Comparison of ENCODE assay signal across 9 mouse cellular contexts in the genomic region with DNA sequence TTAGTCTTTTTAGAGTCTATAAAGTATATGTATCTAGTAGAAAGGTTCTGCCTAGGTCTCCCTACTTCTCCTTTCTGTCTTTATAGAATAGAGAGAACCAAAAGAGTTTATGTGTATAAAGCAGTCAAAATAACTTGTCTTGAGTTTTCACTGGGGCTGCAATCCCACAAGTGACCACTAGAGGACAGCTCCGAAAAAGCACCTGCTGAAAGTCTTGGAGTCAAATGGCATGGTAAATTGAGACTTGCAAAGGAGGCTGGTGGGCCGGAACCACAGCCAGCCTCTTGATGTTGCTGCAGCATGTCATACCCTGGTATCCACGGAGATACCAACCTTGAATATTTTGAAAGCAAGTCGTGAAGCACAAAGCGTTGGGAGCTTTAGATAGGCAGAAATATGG. TPM values are rescaled to one million over a fixed set of nuclear protein-coding genes. Genes with fewer than 3 reads are reported as not detected.
A peak's percentile ranks its signal among the peaks of the same experiment; 100 is the strongest.
DNase-seq lines count a peak whose midpoint lies in the region; ATAC-seq and TF ChIP-seq lines count a peak whose summit lies in the region.
"Had no signal": no experiment of that assay in that cellular context is flagged by ENCODE, and none has a peak within 500 bp of the region (broad histone marks: within the 10 kb centered on the region; RNA-seq: fewer than 3 reads in every experiment).

No protein-coding gene starts in this region.

- no peak overlapping the region for H3K4me3 ChIP-seq in neural tube, embryonic 15.5 days (replicated peaks)
- no peak overlapping the region for H3K4me3 ChIP-seq in cortical plate, adult 2 months (ENCODE audit: insufficient read depth, low read length)
- H3K4me3 ChIP-seq: neural tube, embryonic 13.5 days had no signal

- H3K27me3 ChIP-seq in neural tube, embryonic 15.5 days (replicated peaks) = no peaks in the 10 kb centered on the region
- H3K27me3 ChIP-seq: neural tube, embryonic 13.5 days had no signal

- no peak overlapping the region for H3K27ac ChIP-seq in neural tube, embryonic 15.5 days (replicated peaks)
- H3K27ac ChIP-seq in cortical plate, adult 2 months (ENCODE audit: insufficient read depth, low read length) = no peak overlapping the region
- H3K27ac ChIP-seq: neural tube, embryonic 13.5 days had no signal

- no peak overlapping the region for H3K9ac ChIP-seq in neural tube, embryonic 15.5 days (replicated peaks)
- H3K9ac ChIP-seq: neural tube, embryonic 13.5 days had no signal

- no peak overlapping the region for H3K4me2 ChIP-seq in neural tube, embryonic 15.5 days
- H3K4me2 ChIP-seq: neural tube, embryonic 13.5 days had no signal

- peak; percentile 73 for TF ChIP-seq CTCF in cortical plate, adult 2 months (IDR thresholded peaks at IDR 0.05; ENCODE audit: extremely low read depth, insufficient read depth, low read length)

- no peaks in the 10 kb centered on the region for H3K36me3 ChIP-seq in neural tube, embryonic 15.5 days
- H3K36me3 ChIP-seq: neural tube, embryonic 13.5 days had no signal

- peak; percentile 65 for DNase-seq in neural tube, embryonic 10.5 days (ENCODE audit: extremely low spot score, low spot score)
- DNase-seq in ZHBTc4 (ENCODE audit: low read depth, low spot score) = peak; percentile 72
- peak; percentile 50 for DNase-seq in kidney, adult 9 months
- peak; percentile 65 for DNase-seq in lung, postnatal 10 days
- peak; percentile 11 to 65 for DNase-seq in spleen, adult 18-20 months

- peaks cover 5% of the 10 kb centered on the region; the same call in 1 of the 2 replicates for H3K4me1 ChIP-seq in neural tube, embryonic 15.5 days
- H3K4me1 ChIP-seq in cortical plate, adult 2 months (ENCODE audit: control insufficient read depth, insufficient read depth, low read length) = no peaks in the 10 kb centered on the region

- WGBS in neural tube, embryonic 15.5 days = 32% methylated on average over 5 of the region's 5 CpGs

- ATAC-seq in neural tube, embryonic 15.5 days (ENCODE audit: low FRiP score) = no peak

- TF ChIP-seq POLR2A in cortical plate, adult 2 months (IDR thresholded peaks at IDR 0.05; ENCODE audit: extremely low read depth, insufficient read depth, low read length) = no peak

- H3K9me3 ChIP-seq in neural tube, embryonic 15.5 days (replicated peaks) = no peaks in the 10 kb centered on the region
- H3K9me3 ChIP-seq: neural tube, embryonic 13.5 days had no signal

RNA-seq across cellular contexts. Expression of gene Nipal1, which starts 17.7 kb away (rescaled TPM):
- polyA plus RNA-seq in neural tube, embryonic 15.5 days (2015; fragmentation: Nextera tagmentation; extraction: Ambion mirVana) = 0.52 and 4.1 TPM in 2 replicates
- not detected in 2 replicates for polyA plus RNA-seq in cortical plate, adult 2 months (2012; rRNA removed)

RNA-seq across cellular contexts. Expression of gene Cnga1, which starts 21.2 kb away (rescaled TPM):
- 0.09 TPM in 1 of 2 replicates, not detected in the other for polyA plus RNA-seq in neural tube, embryonic 15.5 days (2015; fragmentation: Nextera tagmentation; extraction: Ambion mirVana)
- not detected in 2 replicates for polyA plus RNA-seq in cortical plate, adult 2 months (2012; rRNA removed)
- polyA plus RNA-seq: heart, embryonic 16.5 days; neural tube, embryonic 13.5 days had no signal
